Mouse (Mus musculus) kidney, embryonic 16.5 days (tissue): ENCODE results near the gene Pex11a. TPM values are rescaled to one million over a fixed set of nuclear protein-coding genes. Genes with fewer than 3 reads are reported as not detected.

Source experiments
- ATAC-seq: fragments of 200-750 bp; cut with Nextera tagmentation; 2 replicates; pipeline ENCODE4 v1.8.0; 2017; ENCODE audit warnings: moderate TSS enrichment; ENCODE audit not compliant: low FRiP score, low TSS enrichment
- H3K27ac ChIP-seq: fragments of 300-500 bp; sonication (generic); 2 replicates; pipeline ENCODE4 v1.5.1; 2014; ENCODE audit warnings: low read length
- H3K27me3 ChIP-seq: fragments of 300-500 bp; sonication (generic); 2 replicates; pipeline ENCODE4 v1.6.1; 2014; ENCODE audit warnings: low read length, control low read depth, mixed read lengths; ENCODE audit not compliant: insufficient read depth
- H3K36me3 ChIP-seq: fragments of 300-500 bp; sonication (generic); 2 replicates; pipeline ENCODE4 v1.6.1; 2014; ENCODE audit warnings: low read length, control low read depth, mixed read lengths; ENCODE audit not compliant: insufficient read depth
- H3K4me1 ChIP-seq: fragments of 300-500 bp; sonication (generic); 2 replicates; pipeline ENCODE4 v1.6.1; 2014; ENCODE audit warnings: low read length, control low read depth, mixed read lengths; ENCODE audit not compliant: insufficient read depth
- H3K4me2 ChIP-seq: fragments of 300-500 bp; sonication (generic); replicated peaks from 2 replicates; pipeline ENCODE4 v1.6.1; 2014; ENCODE audit warnings: low read depth, low read length
- H3K4me3 ChIP-seq: fragments of 300-500 bp; sonication (generic); 2 replicates; pipeline ENCODE4 v1.5.1; 2014; ENCODE audit warnings: mild to moderate bottlenecking, low read length
- H3K9ac ChIP-seq: fragments of 300-500 bp; sonication (generic); replicated peaks from 2 replicates; pipeline ENCODE4 v1.6.1; 2014; ENCODE audit warnings: low read length
- H3K9me3 ChIP-seq: fragments of 300-500 bp; sonication (generic); 2 replicates; pipeline ENCODE4 v1.6.1; 2016; ENCODE audit warnings: low read length, control low read depth
- WGBS: fragments of 180-500 bp; shearing (Covaris S2); extraction: QIAGEN DNeasy Blood & Tissue Kit; methylation state at CpG from one replicate; pipeline ENCODE4 v1.1.7; 2014; 5-methylcytosine and 5-hydroxymethylcytosine counted together
- polyA plus RNA-seq: library from polyadenylated mRNA; unstranded; fragments of >200 nt; fragmentation: Nextera tagmentation; extraction: Ambion mirVana; gene quantifications from 2 replicates; pipeline ENCODE4 v1.2.1, GENCODE M21; 2015

Gene Pex11a
- polyA plus RNA-seq, 1 experiment from 2014 or later: 10.5 TPM

GRCm38 (mm10) chr7:79765991-79766390, 23.1 kb upstream of the Pex11a start:
- H3K27ac ChIP-seq: no peak overlapping the region
- no peaks in the 10 kb centered on the region for H3K9me3 ChIP-seq
- no peak overlapping the region for H3K4me2 ChIP-seq
- H3K36me3 ChIP-seq: no peaks in the 10 kb centered on the region
- no peak for ATAC-seq
- H3K4me3 ChIP-seq: no peak overlapping the region
- H3K4me1 ChIP-seq: no peaks in the 10 kb centered on the region
- H3K9ac ChIP-seq: no peak overlapping the region
- no peaks in the 10 kb centered on the region for H3K27me3 ChIP-seq
- 50% methylated on average over 1 of the region's 1 CpGs for WGBS

- Histone ChIP-seq H3K9me3 (no peaks in the 10 kb centered on the region), H3K36me3 (no peaks in the 10 kb centered on the region), H3K9ac (no peak overlapping the region), H3K4me2 (no peak overlapping the region), H3K4me3 (no peak overlapping the region), H3K27ac (no peak overlapping the region), H3K27me3 (no peaks in the 10 kb centered on the region), H3K4me1 (no peaks in the 10 kb centered on the region)
- ATAC-seq: no peak
- WGBS: 72% methylated on average over 8 of the region's 8 CpGs
Measured at GRCm38 (mm10) chr7:79762106-79762505, 19.2 kb upstream of the Pex11a start.

GRCm38 (mm10) chr7:79761124-79761876, 18.4 kb upstream of the Pex11a start:
- H3K27me3 ChIP-seq: no peaks in the 10 kb centered on the region
- H3K27ac ChIP-seq: no peak overlapping the region
- H3K9me3 ChIP-seq: no peaks in the 10 kb centered on the region
- no peak overlapping the region for H3K4me2 ChIP-seq
- no peaks in the 10 kb centered on the region for H3K36me3 ChIP-seq
- H3K4me3 ChIP-seq: no peak overlapping the region
- WGBS: 72% methylated on average over 5 of the region's 5 CpGs
- H3K9ac ChIP-seq: no peak overlapping the region
- no peaks in the 10 kb centered on the region for H3K4me1 ChIP-seq
- no peak for ATAC-seq

GRCm38 (mm10) chr7:79759766-79760165, 16.8 kb upstream of the Pex11a start:
- Histone ChIP-seq H3K4me3 (no peak overlapping the region), H3K9ac (no peak overlapping the region), H3K4me2 (no peak overlapping the region), H3K9me3 (no peaks in the 10 kb centered on the region), H3K27me3 (no peaks in the 10 kb centered on the region), H3K4me1 (no peaks in the 10 kb centered on the region), H3K27ac (no peak overlapping the region), H3K36me3 (no peaks in the 10 kb centered on the region)
- ATAC-seq: no peak

- Histone ChIP-seq H3K27ac (no peak overlapping the region), H3K4me1 (no peaks in the 10 kb centered on the region), H3K9ac (no peak overlapping the region), H3K4me2 (no peak overlapping the region), H3K36me3 (no peaks in the 10 kb centered on the region), H3K27me3 (no peaks in the 10 kb centered on the region), H3K9me3 (no peaks in the 10 kb centered on the region), H3K4me3 (no peak overlapping the region)
- no peak for ATAC-seq
- WGBS: 72% methylated on average over 6 of the region's 6 CpGs
Measured at GRCm38 (mm10) chr7:79758176-79758575, 15.2 kb upstream of the Pex11a start.

GRCm38 (mm10) chr7:79756334-79756733, 13.4 kb upstream of the Pex11a start:
- WGBS: 42% methylated on average over 2 of the region's 2 CpGs
- no peaks in the 10 kb centered on the region for H3K4me1 ChIP-seq
- no peak for ATAC-seq
- no peak overlapping the region for H3K9ac ChIP-seq
- H3K36me3 ChIP-seq: no peaks in the 10 kb centered on the region
- H3K9me3 ChIP-seq: no peaks in the 10 kb centered on the region
- no peaks in the 10 kb centered on the region for H3K27me3 ChIP-seq
- no peak overlapping the region for H3K4me2 ChIP-seq
- no peak overlapping the region for H3K27ac ChIP-seq
- no peak overlapping the region for H3K4me3 ChIP-seq

GRCm38 (mm10) chr7:79749511-79749910, 6.6 kb upstream of the Pex11a start:
- Histone ChIP-seq H3K9me3 (no peaks in the 10 kb centered on the region), H3K4me3 (no peak overlapping the region), H3K4me1 (no peaks in the 10 kb centered on the region), H3K9ac (no peak overlapping the region), H3K27ac (no peak overlapping the region), H3K27me3 (no peaks in the 10 kb centered on the region), H3K4me2 (no peak overlapping the region), H3K36me3 (no peaks in the 10 kb centered on the region)
- 89% methylated on average over 6 of the region's 6 CpGs for WGBS
- no peak for ATAC-seq

GRCm38 (mm10) chr7:79747659-79748058, 4.7 kb upstream of the Pex11a start:
- Histone ChIP-seq H3K9me3 (no peaks in the 10 kb centered on the region), H3K9ac (no peak overlapping the region), H3K4me3 (no peak overlapping the region), H3K27me3 (no peaks in the 10 kb centered on the region), H3K4me2 (no peak overlapping the region), H3K27ac (no peak overlapping the region), H3K4me1 (peaks cover 5% of the 10 kb centered on the region), H3K36me3 (no peaks in the 10 kb centered on the region)
- whole genome bisulfite sequencing: 85% methylated on average over 6 of the region's 6 CpGs
- no peak for ATAC-seq

GRCm38 (mm10) chr7:79744585-79744984, 1.7 kb upstream of the Pex11a start:
- peaks cover 2% of the 10 kb centered on the region; the same call in 1 of the 2 replicates for H3K36me3 ChIP-seq
- H3K27ac ChIP-seq: no peak overlapping the region
- H3K4me3 ChIP-seq: no peak overlapping the region
- no peaks in the 10 kb centered on the region for H3K9me3 ChIP-seq
- ATAC-seq: no peak
- H3K4me2 ChIP-seq: no peak overlapping the region
- H3K27me3 ChIP-seq: no peaks in the 10 kb centered on the region
- no peak overlapping the region for H3K9ac ChIP-seq
- WGBS: 81% methylated on average over 5 of the region's 5 CpGs
- peaks cover 7% of the 10 kb centered on the region for H3K4me1 ChIP-seq

GRCm38 (mm10) chr7:79744051-79744450, 1.1 kb upstream of the Pex11a start:
- Histone ChIP-seq H3K9me3 (no peaks in the 10 kb centered on the region), H3K27ac (no peak overlapping the region), H3K36me3 (peaks cover 4% of the 10 kb centered on the region; the same call in 1 of the 2 replicates), H3K4me3 (no peak overlapping the region), H3K27me3 (no peaks in the 10 kb centered on the region), H3K4me1 (peaks cover 7% of the 10 kb centered on the region), H3K4me2 (no peak overlapping the region), H3K9ac (no peak overlapping the region)
- WGBS: 94% methylated on average over 9 of the region's 9 CpGs
- no peak for ATAC-seq
